Mouse (Mus musculus): ENCODE results near the gene Arhgef3.

GRCm38 (mm10) chr14:27102720-27103119 is 12.0 kb upstream of the Arhgef3 start:
- TF ChIP-seq CTCF (IDR thresholded peaks at IDR 0.05; ENCODE audit: low read depth, low read length) (no peak), GATA1 (IDR thresholded peaks at IDR 0.05; ENCODE audit: borderline replicate concordance, low read length) (no peak), GATA2 (IDR thresholded peaks at IDR 0.05; ENCODE audit: borderline replicate concordance, low read depth, low read length) (no peak), TAL1 (conservative IDR thresholded peaks at IDR 0.05; ENCODE audit: low read depth, low read length) (no peak), POLR2AphosphoS5 (IDR thresholded peaks at IDR 0.05; ENCODE audit: insufficient replicate concordance, low read depth, low read length) (no peak)

Measured in G1E (cell line).